Mouse (Mus musculus): ENCODE results near the gene Tomm70a.

- TF ChIP-seq CTCF (IDR thresholded peaks at IDR 0.05; ENCODE audit: low read depth) (no peak), EP300 (IDR thresholded peaks at IDR 0.05; ENCODE audit: low read depth) (no peak)
Measured at GRCm38 (mm10) chr16:57157076-57157475, 35.6 kb downstream of the Tomm70a start.
